Mouse (Mus musculus): Measurements from ENCODE around the gene Psrc1. TPM values are rescaled to one million over a fixed set of nuclear protein-coding genes. Genes with fewer than 3 reads are reported as not detected.

Psrc1 gene
- total RNA-seq, 1 experiment = 172 TPM

- Histone ChIP-seq H3K4me3 (ENCODE audit: insufficient read depth in 1 of 2, low read depth in 1 of 2, low read length in 2 of 2, poor library complexity in 1 of 2, severe bottlenecking in 1 of 2) (no peak overlapping the region), H3K27ac (ENCODE audit: insufficient read depth, low read depth, low read length, poor library complexity, severe bottlenecking) (no peak overlapping the region), H3K9me3 (ENCODE audit: control insufficient read depth, insufficient read depth, low read depth, low read length) (no peaks in the 10 kb centered on the region), H3K9ac (ENCODE audit: insufficient read depth, low read depth, low read length, poor library complexity, severe bottlenecking) (no peak overlapping the region), H3K36me3 (ENCODE audit: control insufficient read depth, insufficient read depth, low read length, poor library complexity, severe bottlenecking) (no peaks in the 10 kb centered on the region; the same call in 1 of the 2 replicates), H3K4me1 (ENCODE audit: control insufficient read depth in 2 of 2, insufficient read depth in 2 of 2, low read length in 2 of 2, poor library complexity in 1 of 2) (peaks cover 3 to 12% of the 10 kb centered on the region in 2 experiments; a peak in 2 of 4 replicates)
- in situ Hi-C loops (cut with MboI; ENCODE audit: low sequenced_read_pairs in 2 of 2, unreplicated experiment in 2 of 2) = no loop called here
- TF ChIP-seq ZC3H11A (IDR thresholded peaks at IDR 0.05; ENCODE audit: borderline replicate concordance, low read depth, low read length) = no peak
- no peak for TF ChIP-seq ZNF384 (IDR thresholded peaks at IDR 0.05; ENCODE audit: low read depth, low read length)
- no peak for TF ChIP-seq HCFC1 (IDR thresholded peaks at IDR 0.05; ENCODE audit: borderline replicate concordance, insufficient read depth, low read length)
- TF ChIP-seq MAFK (IDR thresholded peaks at IDR 0.05; ENCODE audit: insufficient read depth, low read depth, low read length) = no peak
- no peak for TF ChIP-seq CHD2 (IDR thresholded peaks at IDR 0.05; ENCODE audit: low read depth, low read length)
- DNase-seq (ENCODE audit: low read depth, low spot score) = no peak
Observed at GRCm38 (mm10) chr3:108398281-108398680, 14.6 kb downstream of the Psrc1 start.

GRCm38 (mm10) chr3:108400442-108400841 is 16.8 kb downstream of the Psrc1 start:
- no peaks in the 10 kb centered on the region for H3K9me3 ChIP-seq (ENCODE audit: control insufficient read depth, insufficient read depth, low read depth, low read length)
- in situ Hi-C loops (cut with MboI; ENCODE audit: low sequenced_read_pairs in 2 of 2, unreplicated experiment in 2 of 2) = loop anchor here in 1 of 2 experiments (10.0 kb wide), 1 partner anchor 174 kb away; the partner anchor contains the start of gene Taf13
- no peak overlapping the region for H3K9ac ChIP-seq (ENCODE audit: insufficient read depth, low read depth, low read length, poor library complexity, severe bottlenecking)
- no peak for DNase-seq (ENCODE audit: low read depth, low spot score)
- TF ChIP-seq MAFK (IDR thresholded peaks at IDR 0.05; ENCODE audit: insufficient read depth, low read depth, low read length) (no peak), ZC3H11A (IDR thresholded peaks at IDR 0.05; ENCODE audit: borderline replicate concordance, low read depth, low read length) (no peak), HCFC1 (IDR thresholded peaks at IDR 0.05; ENCODE audit: borderline replicate concordance, insufficient read depth, low read length) (no peak)
- H3K27ac ChIP-seq (ENCODE audit: insufficient read depth, low read depth, low read length, poor library complexity, severe bottlenecking) = no peak overlapping the region
- no peaks in the 10 kb centered on the region; the same call in 1 of the 2 replicates for H3K36me3 ChIP-seq (ENCODE audit: control insufficient read depth, insufficient read depth, low read length, poor library complexity, severe bottlenecking)
- peaks cover 3 to 14% of the 10 kb centered on the region in 2 experiments; a peak in 3 of 4 replicates for H3K4me1 ChIP-seq (ENCODE audit: control insufficient read depth in 2 of 2, insufficient read depth in 2 of 2, low read length in 2 of 2, poor library complexity in 1 of 2)
- no peak overlapping the region for H3K4me3 ChIP-seq (ENCODE audit: insufficient read depth in 1 of 2, low read depth in 1 of 2, low read length in 2 of 2, poor library complexity in 1 of 2, severe bottlenecking in 1 of 2)

DNA sequence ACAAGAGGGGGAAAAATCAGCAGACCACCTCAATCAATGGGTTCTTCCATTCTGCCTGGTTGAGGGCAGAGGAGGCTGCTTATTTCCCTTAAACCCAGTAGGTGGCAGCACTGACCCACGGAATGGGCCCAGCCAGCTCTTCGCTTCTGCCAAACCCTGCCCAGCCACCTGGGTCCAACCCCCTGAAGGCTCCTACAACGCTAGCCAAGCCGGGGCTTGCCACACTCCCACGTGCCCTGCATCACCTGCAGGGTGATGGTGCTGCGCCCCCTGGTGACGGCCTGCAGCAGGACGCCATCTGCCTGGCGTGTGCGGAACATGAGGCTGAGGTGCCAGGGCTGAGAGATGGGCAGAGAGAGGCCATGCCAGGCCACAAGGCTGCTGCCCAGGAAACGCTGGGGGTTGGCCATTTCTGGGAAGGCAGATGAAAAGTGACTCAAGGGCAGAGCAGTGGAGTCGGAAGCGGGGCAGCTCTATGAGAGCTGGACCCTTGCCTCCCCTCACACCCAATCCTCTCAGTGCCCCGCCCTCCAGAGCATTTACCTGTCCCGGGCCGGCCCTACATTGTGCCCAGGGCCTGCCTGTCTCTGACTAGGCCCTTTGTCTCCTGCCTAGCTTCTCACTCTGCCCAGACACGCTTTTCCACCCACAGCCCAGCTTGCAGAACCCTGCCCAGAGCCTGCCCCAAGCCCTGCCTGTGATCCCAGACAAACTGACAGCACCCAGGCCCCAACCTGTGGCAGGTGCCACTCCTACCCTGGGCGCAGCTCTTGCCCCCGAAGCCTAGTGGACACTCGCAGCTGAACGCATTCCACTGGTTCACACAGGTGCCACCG is 18.3 kb downstream of the Psrc1 start:
- no peak overlapping the region for H3K27ac ChIP-seq (ENCODE audit: insufficient read depth, low read depth, low read length, poor library complexity, severe bottlenecking)
- DNase-seq (ENCODE audit: low read depth, low spot score) = peak; percentile 86
- in situ Hi-C loops (cut with MboI; ENCODE audit: low sequenced_read_pairs in 2 of 2, unreplicated experiment in 2 of 2) = loop anchor here in 1 of 2 experiments (10.0 kb wide), 1 partner anchor 173 kb away; the partner anchor contains the start of gene Taf13
- H3K4me3 ChIP-seq (ENCODE audit: insufficient read depth in 1 of 2, low read depth in 1 of 2, low read length in 2 of 2, poor library complexity in 1 of 2, severe bottlenecking in 1 of 2) = peak overlapping the region in 1 of 2 experiments; percentile 7; a peak in 2 of 4 replicates
- peaks cover 3 to 22% of the 10 kb centered on the region in 2 experiments; a peak in 3 of 4 replicates for H3K4me1 ChIP-seq (ENCODE audit: control insufficient read depth in 2 of 2, insufficient read depth in 2 of 2, low read length in 2 of 2, poor library complexity in 1 of 2)
- no peaks in the 10 kb centered on the region for H3K9me3 ChIP-seq (ENCODE audit: control insufficient read depth, insufficient read depth, low read depth, low read length)
- no peak for TF ChIP-seq ZNF384 (IDR thresholded peaks at IDR 0.05; ENCODE audit: low read depth, low read length)
- TF ChIP-seq HCFC1 (IDR thresholded peaks at IDR 0.05; ENCODE audit: borderline replicate concordance, insufficient read depth, low read length) = no peak
- no peak for TF ChIP-seq CHD2 (IDR thresholded peaks at IDR 0.05; ENCODE audit: low read depth, low read length)
- peak; percentile 59; the same call in 1 of the 2 replicates for TF ChIP-seq ZC3H11A (IDR thresholded peaks at IDR 0.05; ENCODE audit: borderline replicate concordance, low read depth, low read length)
- TF ChIP-seq MAFK (IDR thresholded peaks at IDR 0.05; ENCODE audit: insufficient read depth, low read depth, low read length) = no peak
- H3K9ac ChIP-seq (ENCODE audit: insufficient read depth, low read depth, low read length, poor library complexity, severe bottlenecking) = no peak overlapping the region
- H3K36me3 ChIP-seq (ENCODE audit: control insufficient read depth, insufficient read depth, low read length, poor library complexity, severe bottlenecking) = no peaks in the 10 kb centered on the region; the same call in 1 of the 2 replicates

- in situ Hi-C loops (cut with MboI; ENCODE audit: low sequenced_read_pairs in 2 of 2, unreplicated experiment in 2 of 2) = loop anchor here in 1 of 2 experiments (10.0 kb wide), 1 partner anchor 172 kb away; the partner anchor contains the start of gene Taf13
- H3K9me3 ChIP-seq (ENCODE audit: control insufficient read depth, insufficient read depth, low read depth, low read length) = no peaks in the 10 kb centered on the region
- H3K9ac ChIP-seq (ENCODE audit: insufficient read depth, low read depth, low read length, poor library complexity, severe bottlenecking) = no peak overlapping the region
- H3K36me3 ChIP-seq (ENCODE audit: control insufficient read depth, insufficient read depth, low read length, poor library complexity, severe bottlenecking) = no peaks in the 10 kb centered on the region; the same call in 1 of the 2 replicates
- no peak overlapping the region for H3K4me3 ChIP-seq (ENCODE audit: insufficient read depth in 1 of 2, low read depth in 1 of 2, low read length in 2 of 2, poor library complexity in 1 of 2, severe bottlenecking in 1 of 2)
- TF ChIP-seq ZC3H11A (IDR thresholded peaks at IDR 0.05; ENCODE audit: borderline replicate concordance, low read depth, low read length) = no peak
- no peak for TF ChIP-seq MAFK (IDR thresholded peaks at IDR 0.05; ENCODE audit: insufficient read depth, low read depth, low read length)
- H3K27ac ChIP-seq (ENCODE audit: insufficient read depth, low read depth, low read length, poor library complexity, severe bottlenecking) = no peak overlapping the region
- H3K4me1 ChIP-seq (ENCODE audit: control insufficient read depth in 2 of 2, insufficient read depth in 2 of 2, low read length in 2 of 2, poor library complexity in 1 of 2) = peaks cover 3 to 16% of the 10 kb centered on the region in 2 experiments; a peak in 3 of 4 replicates
- DNase-seq (ENCODE audit: low read depth, low spot score) = no peak
Observed at GRCm38 (mm10) chr3:108402528-108402920, 18.9 kb downstream of the Psrc1 start.

All from ES-E14 (cell line).